Mouse (Mus musculus) natural killer cell, adult 2 months (primary cell): ENCODE measurements at regions not wholly inside any gene's neighbourhood (a gene's known extent, or its start where the extent isn't known, plus 50 kb on each side); places are given as distances from the start of the nearest gene placed in this dataset.

Experiments used
- DNase-seq, 2 experiments: peaks; one replicate each; pipeline ENCODE4 v3.0.0; 2022; ENCODE audit warnings: low spot score in 2 of 2

GRCm38 (mm10) chr7:51790690-51791560 lies 70.9 kb upstream of the Gas2 start:
- DNase-seq: no peak

GRCm38 (mm10) chr7:51791561-51791863 lies 70.3 kb upstream of the Gas2 start:
- DNase-seq: no peak
